Mouse (Mus musculus) liver, postnatal 0 days (tissue): Measurements from ENCODE around the gene Inpp5d.

Experiments
- CTCF ChIP-seq: sonication (generic); IDR thresholded peaks from 2 replicates; pipeline ENCODE4 v1.5.1; 2016; ENCODE audit warnings: antibody characterized with exemption, low read depth
- EP300 ChIP-seq: IDR thresholded peaks from 2 replicates; pipeline ENCODE4 v1.6.1; 2016; ENCODE audit warnings: antibody characterized with exemption, low read depth, mild to moderate bottlenecking

GRCm38 (mm10) chr1:87614576-87615295 is 5.4 kb upstream of the Inpp5d start:
- TF ChIP-seq CTCF: no peak
- no peak for TF ChIP-seq EP300
